Mouse (Mus musculus) forebrain, postnatal 0 days (tissue): ENCODE measurements around the gene Astn2. TPM values are rescaled to one million over a fixed set of nuclear protein-coding genes. Genes with fewer than 3 reads are reported as not detected.
A peak's percentile ranks its signal among the peaks of the same experiment; 100 is the strongest.

ENCODE experiments used
- ATAC-seq: fragments of 200-750 bp; cut with Nextera tagmentation; 2 replicates; pipeline ENCODE4 v1.8.0; 2017; ENCODE audit warnings: mild to moderate bottlenecking, moderate library complexity
- DNase-seq: peaks from one replicate; pipeline ENCODE4 v3.0.0-alpha.2; 2015
- H3K27ac ChIP-seq: fragments of 300-500 bp; sonication (generic); 2 replicates; pipeline ENCODE4 v1.5.1; 2014; ENCODE audit warnings: low read depth, mild to moderate bottlenecking, antibody characterized with exemption, low read length, moderate library complexity, mixed read lengths
- H3K27me3 ChIP-seq: fragments of 300-500 bp; sonication (generic); 2 replicates; pipeline ENCODE4 v1.6.1; 2014; ENCODE audit warnings: mild to moderate bottlenecking, low read length, mixed read lengths; ENCODE audit not compliant: insufficient read depth
- H3K36me3 ChIP-seq: fragments of 300-500 bp; sonication (generic); 2 replicates; pipeline ENCODE4 v1.6.1; 2014; ENCODE audit warnings: mild to moderate bottlenecking, moderate library complexity; ENCODE audit not compliant: insufficient read depth
- H3K4me1 ChIP-seq: fragments of 300-500 bp; sonication (generic); 2 replicates; pipeline ENCODE4 v1.6.1; 2014; ENCODE audit warnings: antibody characterized with exemption; ENCODE audit not compliant: insufficient read depth
- H3K4me2 ChIP-seq: fragments of 300-500 bp; sonication (generic); 2 replicates; pipeline ENCODE4 v1.6.1; 2014; ENCODE audit warnings: low read depth, mild to moderate bottlenecking, moderate library complexity
- H3K4me3 ChIP-seq: fragments of 300-500 bp; sonication (generic); 2 replicates; pipeline ENCODE4 v1.5.1; 2014; ENCODE audit warnings: low read depth, low read length, mixed read lengths
- H3K9ac ChIP-seq: fragments of 300-500 bp; sonication (generic); 2 replicates; pipeline ENCODE4 v1.6.1; 2014; ENCODE audit warnings: mild to moderate bottlenecking
- H3K9me3 ChIP-seq: fragments of 300-500 bp; sonication (generic); 2 replicates; pipeline ENCODE4 v1.6.1; 2016; ENCODE audit warnings: low read length
- CTCF ChIP-seq: sonication (generic); IDR thresholded peaks from 2 replicates; pipeline ENCODE4 v1.5.1; 2016; ENCODE audit warnings: antibody characterized with exemption, control low read depth, low read depth
- WGBS: fragments of 180-500 bp; shearing (Covaris S2); extraction: QIAGEN DNeasy Blood & Tissue Kit; methylation state at CpG from one replicate; pipeline ENCODE4 v1.1.7; 2014; 5-methylcytosine and 5-hydroxymethylcytosine counted together
- polyA plus RNA-seq: library from polyadenylated mRNA; unstranded; fragments of >200 nt; fragmentation: Nextera tagmentation; extraction: Ambion mirVana; gene quantifications from 2 replicates; pipeline ENCODE4 v1.2.1, GENCODE M21; 2015
- total RNA-seq: library from RNA; depleted of rRNA; stranded (reverse); fragments of >200 nt; gene quantifications from 2 replicates; pipeline ENCODE4 v1.2.3, GENCODE M21; 2014

Gene Astn2
- total and polyA plus RNA-seq, 2 experiments from 2014 or later: 0.98 to 20.9 TPM

- H3K4me3 ChIP-seq: no peak overlapping the region
- 72% methylated on average over 5 of the region's 5 CpGs for WGBS
- no peaks in the 10 kb centered on the region for H3K36me3 ChIP-seq
- H3K9ac ChIP-seq: no peak overlapping the region
- no peak overlapping the region for H3K4me2 ChIP-seq
- no peaks in the 10 kb centered on the region for H3K27me3 ChIP-seq
- DNase-seq (peak; percentile 14), ATAC-seq (peak; percentile 77)
- no peak overlapping the region for H3K27ac ChIP-seq
- no peak for TF ChIP-seq CTCF
- H3K9me3 ChIP-seq: no peaks in the 10 kb centered on the region
- 0 out of 2 replicates have a peak, but pooled peaks cover 2% of the 10 kb centered on the region for H3K4me1 ChIP-seq
These were observed 445.8 kb downstream of the Astn2 start for GRCm38 (mm10) chr4:65958369-65959187.

DNA sequence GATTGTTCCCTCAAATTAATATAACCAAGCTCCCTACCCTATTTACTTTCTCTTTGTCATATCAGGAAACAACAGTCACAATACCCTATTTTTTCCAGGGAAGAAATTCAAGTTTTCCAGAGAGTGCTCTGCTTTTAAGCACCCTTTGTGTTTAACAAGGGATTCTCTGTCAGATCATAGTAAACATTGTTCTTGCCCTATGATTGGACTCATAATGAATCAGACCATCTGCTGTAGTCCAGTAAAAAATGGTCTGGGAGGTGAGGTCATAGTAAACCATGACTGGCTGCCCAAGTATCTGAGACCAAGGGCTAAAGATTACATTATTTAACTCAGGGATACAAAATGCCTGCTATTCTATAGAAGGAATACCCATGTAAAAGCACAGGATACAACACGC is 452.5 kb downstream of the Astn2 start:
- H3K36me3 ChIP-seq: no peaks in the 10 kb centered on the region
- no peaks in the 10 kb centered on the region for H3K9me3 ChIP-seq
- TF ChIP-seq CTCF: no peak
- H3K4me3 ChIP-seq: no peak overlapping the region
- no peak overlapping the region for H3K27ac ChIP-seq
- H3K4me1 ChIP-seq: no peaks in the 10 kb centered on the region
- ATAC-seq (no peak), DNase-seq (no peak)
- no peaks in the 10 kb centered on the region for H3K27me3 ChIP-seq
- WGBS: 90% methylated on average over 1 of the region's 1 CpGs
- H3K9ac ChIP-seq: no peak overlapping the region
- no peak overlapping the region for H3K4me2 ChIP-seq

DNA sequence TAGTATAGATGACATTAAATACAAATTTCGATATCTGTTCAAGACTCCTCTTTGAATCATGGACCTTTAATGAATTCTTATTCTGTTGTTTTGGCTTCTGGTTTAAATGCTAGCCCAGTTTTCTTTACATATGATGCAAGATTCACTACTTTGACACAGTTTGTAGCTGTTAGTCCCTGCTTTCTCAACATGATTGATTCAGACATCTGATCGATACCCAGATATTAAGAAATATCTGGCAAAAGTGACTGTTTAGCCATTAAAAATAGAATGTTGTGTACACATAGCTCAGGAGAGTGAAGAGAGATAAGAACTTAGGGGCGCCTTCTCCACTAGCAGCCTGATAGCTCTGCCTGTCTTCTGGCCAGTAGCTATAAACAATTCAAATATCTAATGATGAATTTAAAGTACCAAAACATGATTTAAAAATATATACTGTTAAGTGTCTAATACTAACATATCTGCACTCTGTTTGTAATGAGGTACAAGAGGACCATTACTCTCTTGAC is 457.2 kb downstream of the Astn2 start:
- H3K27me3 ChIP-seq: no peaks in the 10 kb centered on the region
- no peaks in the 10 kb centered on the region for H3K36me3 ChIP-seq
- H3K4me3 ChIP-seq: no peak overlapping the region
- 96% methylated on average over 3 of the region's 3 CpGs for WGBS
- TF ChIP-seq CTCF: no peak
- H3K27ac ChIP-seq: no peak overlapping the region
- H3K9me3 ChIP-seq: no peaks in the 10 kb centered on the region
- no peak overlapping the region for H3K9ac ChIP-seq
- DNase-seq (no peak), ATAC-seq (no peak)
- no peaks in the 10 kb centered on the region for H3K4me1 ChIP-seq
- H3K4me2 ChIP-seq: no peak overlapping the region

DNA sequence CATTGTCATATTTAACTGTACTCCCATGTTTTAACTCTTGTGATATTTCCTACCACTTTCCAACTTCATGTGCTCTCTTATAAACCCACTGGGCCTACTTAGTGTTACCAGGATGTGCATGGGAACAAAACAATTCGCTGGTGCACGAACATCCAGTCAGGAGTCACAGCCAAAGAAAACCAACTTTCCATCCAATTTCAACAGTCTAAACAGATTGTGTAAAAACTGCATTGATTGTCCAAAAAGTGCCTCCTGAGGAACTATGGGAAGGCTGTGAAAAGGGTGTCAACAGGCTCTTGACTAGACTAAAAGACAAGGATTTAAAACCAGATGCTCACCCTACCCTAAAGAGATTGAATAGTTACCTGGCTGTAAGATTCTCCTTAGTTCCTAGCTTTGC is 458.4 kb downstream of the Astn2 start:
- H3K9ac ChIP-seq: no peak overlapping the region
- H3K4me1 ChIP-seq: no peaks in the 10 kb centered on the region
- WGBS: 85% methylated on average over 2 of the region's 2 CpGs
- no peak for DNase-seq
- H3K9me3 ChIP-seq: no peaks in the 10 kb centered on the region
- H3K36me3 ChIP-seq: no peaks in the 10 kb centered on the region
- no peak overlapping the region for H3K27ac ChIP-seq
- no peak for ATAC-seq
- TF ChIP-seq CTCF: no peak
- no peak overlapping the region for H3K4me3 ChIP-seq
- H3K27me3 ChIP-seq: no peaks in the 10 kb centered on the region
- H3K4me2 ChIP-seq: no peak overlapping the region

DNA sequence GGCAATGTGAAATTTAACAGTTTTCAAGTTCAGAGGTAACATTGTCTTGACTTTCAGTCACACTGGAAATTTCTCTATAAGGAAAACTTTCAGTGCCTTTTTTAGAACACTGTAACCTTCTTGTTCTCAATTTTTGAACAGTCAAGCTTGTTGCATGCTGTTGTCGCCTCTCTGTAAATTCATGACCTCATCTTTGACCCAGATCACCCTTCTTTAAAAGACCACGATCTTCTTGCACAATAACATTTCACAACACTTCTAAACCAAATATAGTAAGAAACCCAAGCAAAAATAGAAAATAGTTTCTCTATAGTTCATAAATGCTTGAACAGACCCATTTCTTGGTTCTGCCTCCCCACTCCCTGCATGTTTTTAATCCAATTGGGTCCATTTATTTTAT is 473.5 kb downstream of the Astn2 start:
- Histone ChIP-seq H3K27ac (no peak overlapping the region), H3K9ac (no peak overlapping the region), H3K27me3 (no peaks in the 10 kb centered on the region), H3K4me1 (no peaks in the 10 kb centered on the region), H3K4me3 (no peak overlapping the region), H3K9me3 (no peaks in the 10 kb centered on the region), H3K4me2 (no peak overlapping the region), H3K36me3 (no peaks in the 10 kb centered on the region)
- DNase-seq: no peak
- no peak for ATAC-seq
- TF ChIP-seq CTCF: no peak
- WGBS: 89% methylated on average over 2 of the region's 2 CpGs

DNA sequence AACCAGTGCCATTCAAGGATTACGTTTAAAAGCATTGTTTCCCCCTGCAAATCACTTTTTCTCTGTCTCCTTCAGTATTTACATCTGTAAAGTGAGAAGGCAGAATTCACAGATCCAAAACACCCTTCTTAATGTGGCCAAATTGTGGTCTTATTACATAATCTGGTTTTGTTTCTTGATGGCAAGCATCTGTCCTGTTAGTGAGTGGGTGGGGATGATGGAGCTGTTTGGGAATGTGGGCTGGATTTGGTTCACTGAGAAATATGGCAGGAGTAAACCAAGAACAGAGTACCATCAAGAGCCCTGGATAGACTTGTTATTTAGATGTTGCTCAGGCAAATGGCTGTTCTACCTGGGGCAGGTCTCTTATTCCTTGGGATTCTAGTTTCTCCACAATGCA is 484.1 kb downstream of the Astn2 start:
- WGBS: 44% methylated on average over 1 of the region's 1 CpGs
- Histone ChIP-seq H3K4me3 (no peak overlapping the region), H3K9me3 (no peaks in the 10 kb centered on the region), H3K4me1 (no peaks in the 10 kb centered on the region), H3K27me3 (no peaks in the 10 kb centered on the region), H3K4me2 (no peak overlapping the region), H3K9ac (no peak overlapping the region), H3K36me3 (no peaks in the 10 kb centered on the region), H3K27ac (no peak overlapping the region)
- ATAC-seq (no peak), DNase-seq (no peak)
- no peak for TF ChIP-seq CTCF
